Mouse (Mus musculus): ENCODE measurements around the gene Hist2h3c1.
"Not testable (repeated sequence)": the region's sequence is repeated elsewhere in the genome, so short reads cannot be mapped to it uniquely, and the experiment has no call there.

Hist2h3c1 gene

DNA sequence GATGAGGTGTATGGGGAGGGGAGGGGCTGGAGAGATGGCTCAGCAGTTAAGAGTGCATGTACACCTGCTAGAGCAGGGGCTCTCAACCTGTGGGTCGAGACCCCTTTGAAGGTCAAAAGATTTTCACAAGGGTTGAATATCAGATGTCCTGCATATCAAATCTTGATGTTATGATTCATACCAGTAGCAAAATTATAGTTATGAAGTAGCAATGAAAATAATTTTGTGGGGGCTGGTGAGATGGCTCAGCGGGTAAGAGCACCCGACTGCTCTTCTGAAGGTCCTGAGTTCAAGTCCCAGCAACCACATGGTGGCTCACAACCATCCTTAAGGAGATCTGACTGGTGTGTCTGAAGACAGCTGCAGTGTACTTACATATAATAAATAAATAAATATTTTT is 44.2 kb downstream of the Hist2h3c1 start:
- not testable (repeated sequence) for DNase-seq

DNA sequence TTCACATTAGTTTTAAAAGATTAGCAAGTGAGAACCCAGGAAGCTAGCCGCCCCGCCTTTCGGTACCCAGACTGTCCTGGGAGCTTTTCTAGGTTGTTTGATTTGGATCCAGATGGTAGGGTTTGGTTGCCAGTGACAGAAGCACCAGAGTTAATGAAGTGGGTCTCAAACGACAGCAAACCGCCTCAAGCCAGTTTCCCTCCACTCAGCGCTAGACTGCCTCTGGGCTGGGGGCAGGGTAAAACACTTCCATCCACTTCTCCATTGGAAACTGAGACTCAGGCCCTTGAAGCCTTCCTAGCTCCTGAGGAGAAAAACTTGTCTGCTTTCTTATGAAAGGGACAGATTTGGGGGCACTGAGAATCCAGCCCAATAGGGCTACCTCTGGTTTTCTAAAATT is 46.2 kb downstream of the Hist2h3c1 start:
- no peak for DNase-seq

DNA sequence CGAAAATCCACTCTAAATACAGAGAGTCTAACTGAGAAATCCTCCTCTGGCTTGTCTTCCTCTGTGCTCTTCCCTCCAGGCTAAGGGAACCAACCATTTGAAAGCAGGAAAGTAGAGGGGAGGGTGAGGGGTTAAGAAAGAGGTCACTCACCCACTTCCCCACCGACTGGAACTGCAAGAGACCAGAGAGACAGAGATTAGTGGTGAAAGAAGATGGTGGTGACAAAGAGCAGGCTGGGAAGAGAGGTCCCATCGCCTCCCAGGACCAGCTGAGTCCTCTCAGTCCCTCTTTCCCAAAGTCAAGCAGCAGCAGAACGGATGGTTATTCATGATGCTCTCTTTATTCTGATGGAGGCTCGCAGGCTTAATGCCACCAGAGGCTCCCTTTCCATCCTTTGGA is 46.9 kb downstream of the Hist2h3c1 start:
- no peak for DNase-seq

DNA sequence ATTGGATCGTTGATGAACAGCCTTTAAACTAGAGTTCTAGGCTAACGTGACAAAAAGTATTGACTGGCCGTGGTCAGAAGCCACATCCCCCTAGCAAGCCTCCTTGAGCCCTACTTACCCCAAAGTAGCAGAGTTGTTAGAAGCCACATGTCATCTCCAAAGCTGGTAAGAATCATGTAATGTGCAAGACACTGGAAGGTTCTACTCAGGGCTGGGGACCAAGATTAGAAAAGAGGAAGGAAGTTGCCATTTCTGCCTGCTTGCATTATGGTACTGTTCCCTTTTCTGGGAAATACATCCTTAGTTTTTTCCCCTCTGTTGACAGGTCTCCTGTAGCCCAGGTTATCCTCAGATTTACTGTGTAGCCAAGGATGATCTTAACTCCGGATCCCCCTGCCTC is 47.3 kb downstream of the Hist2h3c1 start, which contains the start of gene Fcgr1:
Gene Fcgr1, minus strand, starts transcription at position 183 of the 400 bp plus-strand sequence.
- no peak for DNase-seq

Measured in cerebellum, adult 8-10 months (tissue).